Mouse (Mus musculus) lung, postnatal 0 days (tissue): Measurements from ENCODE around the gene Dao. TPM values are rescaled to one million over a fixed set of nuclear protein-coding genes. Genes with fewer than 3 reads are reported as not detected.

Experiments used
- ATAC-seq: fragments of 200-750 bp; cut with Nextera tagmentation; 2 replicates; pipeline ENCODE4 v1.8.0; 2017; ENCODE audit warnings: moderate library complexity
- DNase-seq: peaks from one replicate; pipeline ENCODE4 v3.0.0-alpha.2; 2016; ENCODE audit warnings: low spot score
- H3K27ac ChIP-seq: fragments of 300-500 bp; sonication (generic); 2 replicates; pipeline ENCODE4 v1.5.1; 2014; ENCODE audit warnings: antibody characterized with exemption, mild to moderate bottlenecking, low read length, mixed read lengths
- H3K27me3 ChIP-seq: fragments of 300-500 bp; sonication (generic); replicated peaks from 2 replicates; pipeline ENCODE4 v1.6.1; 2014; ENCODE audit warnings: low read length, mixed read lengths; ENCODE audit not compliant: insufficient read depth
- H3K36me3 ChIP-seq: fragments of 300-500 bp; sonication (generic); 2 replicates; pipeline ENCODE4 v1.6.1; 2014; ENCODE audit warnings: low read length, mixed read lengths; ENCODE audit not compliant: insufficient read depth
- H3K4me1 ChIP-seq: fragments of 300-500 bp; sonication (generic); 2 replicates; pipeline ENCODE4 v1.6.1; 2014; ENCODE audit warnings: antibody characterized with exemption, low read depth, low read length, mixed read lengths; ENCODE audit not compliant: insufficient read depth
- H3K4me2 ChIP-seq: fragments of 300-500 bp; sonication (generic); replicated peaks from 2 replicates; pipeline ENCODE4 v1.6.1; 2014; ENCODE audit warnings: low read depth, mild to moderate bottlenecking, low read length, moderate library complexity, mixed read lengths
- H3K4me3 ChIP-seq: fragments of 300-500 bp; sonication (generic); 2 replicates; pipeline ENCODE4 v1.5.1; 2014; ENCODE audit warnings: low read depth, low read length
- H3K9ac ChIP-seq: fragments of 300-500 bp; sonication (generic); replicated peaks from 2 replicates; pipeline ENCODE4 v1.6.1; 2014; ENCODE audit warnings: low read depth, mild to moderate bottlenecking
- H3K9me3 ChIP-seq: fragments of 300-500 bp; sonication (generic); 2 replicates; pipeline ENCODE4 v1.6.1; 2016; ENCODE audit warnings: low read length, mixed read lengths
- CTCF ChIP-seq: IDR thresholded peaks from 2 replicates; pipeline ENCODE4 v1.5.1; 2016; ENCODE audit warnings: antibody characterized with exemption, mild to moderate bottlenecking
- EP300 ChIP-seq: IDR thresholded peaks from 2 replicates; pipeline ENCODE4 v1.6.1; 2016; ENCODE audit warnings: antibody characterized with exemption, mild to moderate bottlenecking, control low read depth
- WGBS: fragments of 180-500 bp; shearing (Covaris S2); extraction: QIAGEN DNeasy Blood & Tissue Kit; methylation state at CpG from one replicate; pipeline ENCODE4 v1.1.7; 2014; 5-methylcytosine and 5-hydroxymethylcytosine counted together
- polyA plus RNA-seq: library from polyadenylated mRNA; unstranded; fragments of >200 nt; fragmentation: Nextera tagmentation; extraction: Ambion mirVana; gene quantifications from 2 replicates; pipeline ENCODE4 v1.2.1, GENCODE M21; 2015

Gene Dao
- polyA plus RNA-seq, 1 experiment from 2014 or later = not detected

- ATAC-seq (no peak), DNase-seq (no peak)
- no peaks in the 10 kb centered on the region for H3K4me1 ChIP-seq
- H3K27me3 ChIP-seq = no peaks in the 10 kb centered on the region
- no peak overlapping the region for H3K4me2 ChIP-seq
- H3K9ac ChIP-seq = no peak overlapping the region
- H3K9me3 ChIP-seq = no peaks in the 10 kb centered on the region
- TF ChIP-seq CTCF = no peak
- no peak overlapping the region for H3K4me3 ChIP-seq
- WGBS = 37% methylated on average over 6 of the region's 6 CpGs
- H3K36me3 ChIP-seq = no peaks in the 10 kb centered on the region
- H3K27ac ChIP-seq = no peak overlapping the region
Measured at GRCm38 (mm10) chr5:114066601-114067000, 63.1 kb downstream of the Dao start.

- DNase-seq = no peak
- TF ChIP-seq CTCF (no peak), EP300 (no peak)
- H3K9ac ChIP-seq = no peak overlapping the region
Measured at GRCm38 (mm10) chr5:114067543-114067942, 64.0 kb downstream of the Dao start.

GRCm38 (mm10) chr5:114067982-114068381 is 64.5 kb downstream of the Dao start:
- DNase-seq (no peak), ATAC-seq (no peak)
- no peaks in the 10 kb centered on the region for H3K9me3 ChIP-seq
- H3K9ac ChIP-seq = no peak overlapping the region
- no peaks in the 10 kb centered on the region for H3K36me3 ChIP-seq
- no peaks in the 10 kb centered on the region for H3K4me1 ChIP-seq
- no peak overlapping the region for H3K27ac ChIP-seq
- TF ChIP-seq EP300 (no peak), CTCF (no peak)
- no peak overlapping the region for H3K4me2 ChIP-seq
- no peak overlapping the region for H3K4me3 ChIP-seq
- H3K27me3 ChIP-seq = no peaks in the 10 kb centered on the region
- WGBS = 67% methylated on average over 9 of the region's 9 CpGs

More at GRCm38 (mm10) chr5:114067543-114067942, 64.0 kb downstream of the Dao start:
- Histone ChIP-seq H3K27me3 (no peaks in the 10 kb centered on the region), H3K27ac (no peak overlapping the region), H3K36me3 (no peaks in the 10 kb centered on the region), H3K9me3 (no peaks in the 10 kb centered on the region), H3K4me1 (no peaks in the 10 kb centered on the region), H3K4me2 (no peak overlapping the region), H3K4me3 (no peak overlapping the region)
- 77% methylated on average over 9 of the region's 9 CpGs for WGBS
- ATAC-seq = no peak

GRCm38 (mm10) chr5:114070858-114071257 is 67.4 kb downstream of the Dao start:
- Histone ChIP-seq H3K4me1 (no peaks in the 10 kb centered on the region), H3K9ac (no peak overlapping the region), H3K27me3 (no peaks in the 10 kb centered on the region), H3K4me3 (no peak overlapping the region), H3K36me3 (no peaks in the 10 kb centered on the region), H3K4me2 (no peak overlapping the region), H3K9me3 (no peaks in the 10 kb centered on the region), H3K27ac (no peak overlapping the region)
- TF ChIP-seq CTCF (no peak), EP300 (no peak)
- DNase-seq (no peak), ATAC-seq (no peak)
- WGBS = 89% methylated on average over 4 of the region's 4 CpGs

GRCm38 (mm10) chr5:114072262-114072661 is 68.8 kb downstream of the Dao start:
- Histone ChIP-seq H3K9me3 (no peaks in the 10 kb centered on the region), H3K9ac (no peak overlapping the region), H3K4me1 (no peaks in the 10 kb centered on the region), H3K27me3 (no peaks in the 10 kb centered on the region), H3K27ac (no peak overlapping the region), H3K36me3 (no peaks in the 10 kb centered on the region), H3K4me2 (no peak overlapping the region), H3K4me3 (no peak overlapping the region)
- DNase-seq (no peak), ATAC-seq (no peak)
- WGBS = 41% methylated on average over 2 of the region's 2 CpGs
- TF ChIP-seq EP300 (no peak), CTCF (no peak)

Other genes starting within 250 kb of the Dao start
- gene Sart3, start 231.2 kb upstream of the Dao start, polyA plus RNA-seq = 12.8 and 16.9 TPM in 2 replicates
- gene Iscu, start 231.0 kb upstream of the Dao start, polyA plus RNA-seq = 197 and 225 TPM in 2 replicates
- 107 and 110 TPM in 2 replicates for gene Tmem119, start 203.2 kb upstream of the Dao start, polyA plus RNA-seq
- gene Selplg, start 171.1 kb upstream of the Dao start, polyA plus RNA-seq = 14.6 and 15.1 TPM in 2 replicates
- 102 and 115 TPM in 2 replicates for gene Coro1c, start 94.9 kb upstream of the Dao start, polyA plus RNA-seq
- 13.2 and 14.3 TPM in 2 replicates for gene Ssh1, start 9.8 kb upstream of the Dao start, polyA plus RNA-seq
- 8.3 and 8.7 TPM in 2 replicates for gene Usp30, start 61.8 kb downstream of the Dao start, polyA plus RNA-seq
- not detected in 2 replicates for gene Svop, start 87.9 kb downstream of the Dao start, polyA plus RNA-seq
- gene Alkbh2, start 124.5 kb downstream of the Dao start, polyA plus RNA-seq = 4.1 and 4.3 TPM in 2 replicates
- 4.5 and 5.5 TPM in 2 replicates for gene Ung, start 126.7 kb downstream of the Dao start, polyA plus RNA-seq
- gene Acacb, start 142.8 kb downstream of the Dao start, polyA plus RNA-seq = 0.54 and 1.3 TPM in 2 replicates